Mouse (Mus musculus): ENCODE results near the gene Ank3.

DNA sequence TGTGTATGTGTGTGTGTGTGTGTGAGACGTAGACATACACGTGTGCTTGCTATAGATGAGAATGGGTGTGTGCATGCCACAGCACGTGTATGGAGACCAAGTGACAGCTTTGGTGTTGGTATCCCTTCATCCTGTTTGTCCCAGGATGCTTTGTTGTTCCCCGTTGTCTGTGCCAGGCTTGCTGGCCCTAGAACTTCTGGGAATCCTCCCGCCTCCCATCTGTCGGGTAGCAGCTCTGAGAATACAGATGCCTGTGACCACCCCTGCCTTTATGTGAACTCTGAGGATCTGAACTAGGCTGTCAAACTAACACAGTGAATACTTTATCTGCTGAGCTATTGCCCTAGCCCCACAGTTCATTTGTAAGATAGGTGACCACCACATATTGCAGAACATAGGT is 330.3 kb downstream of the Ank3 start:
- no peak for TF ChIP-seq CTCF (conservative IDR thresholded peaks at IDR 0.05; ENCODE audit: low read length)
- TF ChIP-seq NANOG (IDR thresholded peaks at IDR 0.05; ENCODE audit: borderline replicate concordance, low read length), result no peak
- TF ChIP-seq POU5F1 (IDR thresholded peaks at IDR 0.05; ENCODE audit: borderline replicate concordance, low read length), result no peak

Measured in E14TG2a.4 (cell line).